Mouse (Mus musculus) left cerebral cortex, postnatal 10 days (tissue): ENCODE data around the gene Txndc8. TPM values are rescaled to one million over a fixed set of nuclear protein-coding genes. Genes with fewer than 3 reads are reported as not detected.

ENCODE experiments used
- DNase-seq, 2 experiments: peaks; one replicate each; pipeline ENCODE4 v3.0.0; 2021 to 2022; ENCODE audit warnings: low spot score in 2 of 2, mixed read lengths in 1 of 2; ENCODE audit errors: extremely low spot score in 1 of 2
- intact Hi-C: fragments of 180-260 bp; cut with DNase I; formaldehyde crosslinking; loops from one replicate; pipeline ENCODE4 v1.15.1; 2025
- total RNA-seq, 2 experiments: library from RNA; stranded (reverse); gene quantifications; 2 replicates each; pipeline ENCODE4 v1.2.3; 2021

The Txndc8 gene
- total RNA-seq, result not detected

GRCm38 (mm10) chr4:58009024-58009423, at the start of gene Txndc8:
Gene Txndc8, minus strand, starts transcription at chr4:58009124.
- intact Hi-C loops, result no loop called here
- no peak for DNase-seq

- intact Hi-C loops, result no loop called here
- DNase-seq, result no peak
Measured at GRCm38 (mm10) chr4:58055653-58056052, 46.7 kb upstream of the Txndc8 start.

- intact Hi-C loops, result no loop called here
- DNase-seq, result no peak
Measured at GRCm38 (mm10) chr4:58054441-58054840, 45.5 kb upstream of the Txndc8 start.

GRCm38 (mm10) chr4:58050746-58051145, 41.8 kb upstream of the Txndc8 start:
- intact Hi-C loops, result no loop called here

GRCm38 (mm10) chr4:58050276-58050675, 41.4 kb upstream of the Txndc8 start:
- intact Hi-C loops, result no loop called here
- DNase-seq, result no peak

More at GRCm38 (mm10) chr4:58050746-58051145, 41.8 kb upstream of the Txndc8 start:
- no peak for DNase-seq

- DNase-seq, result no peak
- intact Hi-C loops, result no loop called here
Measured at GRCm38 (mm10) chr4:58044833-58045232, 35.9 kb upstream of the Txndc8 start.

GRCm38 (mm10) chr4:58044356-58044755, 35.4 kb upstream of the Txndc8 start:
- intact Hi-C loops, result no loop called here

GRCm38 (mm10) chr4:58040093-58040492, 31.2 kb upstream of the Txndc8 start:
- intact Hi-C loops, result no loop called here
- DNase-seq, result no peak

More at GRCm38 (mm10) chr4:58044356-58044755, 35.4 kb upstream of the Txndc8 start:
- no peak for DNase-seq

- DNase-seq, result no peak
- intact Hi-C loops, result no loop called here
Measured at GRCm38 (mm10) chr4:58037096-58037705, 28.3 kb upstream of the Txndc8 start.

- DNase-seq, result no peak
- intact Hi-C loops, result no loop called here
Measured at GRCm38 (mm10) chr4:58034663-58035062, 25.7 kb upstream of the Txndc8 start.

GRCm38 (mm10) chr4:58032714-58033113, 23.8 kb upstream of the Txndc8 start:
- no peak for DNase-seq
- intact Hi-C loops, result no loop called here

GRCm38 (mm10) chr4:58003501-58003900, 5.4 kb downstream of the Txndc8 start:
- intact Hi-C loops, result no loop called here
- no peak for DNase-seq

- DNase-seq, result no peak
- intact Hi-C loops, result loop anchor here (5.0 kb wide), 1 partner anchor 86 kb away; no protein-coding TSS in a partner anchor
Measured at GRCm38 (mm10) chr4:57991425-57991824, 17.5 kb downstream of the Txndc8 start.

- intact Hi-C loops, result no loop called here
- DNase-seq, result no peak
Measured at GRCm38 (mm10) chr4:57974400-57975117, 34.4 kb downstream of the Txndc8 start.

GRCm38 (mm10) chr4:57973592-57974268, 35.2 kb downstream of the Txndc8 start:
- intact Hi-C loops, result no loop called here

GRCm38 (mm10) chr4:57970285-57970684, 38.6 kb downstream of the Txndc8 start:
- intact Hi-C loops, result no loop called here
- DNase-seq, result no peak

More at GRCm38 (mm10) chr4:57973592-57974268, 35.2 kb downstream of the Txndc8 start:
- no peak for DNase-seq

- no peak for DNase-seq
- intact Hi-C loops, result no loop called here
Measured at GRCm38 (mm10) chr4:57967195-57967594, 41.7 kb downstream of the Txndc8 start.

- intact Hi-C loops, result no loop called here
- DNase-seq, result no peak
Measured at GRCm38 (mm10) chr4:57965516-57965915, 43.4 kb downstream of the Txndc8 start.

- intact Hi-C loops, result no loop called here
- DNase-seq, result no peak
Measured at GRCm38 (mm10) chr4:57964143-57964542, 44.8 kb downstream of the Txndc8 start.

GRCm38 (mm10) chr4:57959056-57959455, 49.9 kb downstream of the Txndc8 start:
- no peak for DNase-seq
- intact Hi-C loops, result loop anchor here (10.0 kb wide), 2 partner anchors 116 to 296 kb away; no protein-coding TSS in a partner anchor
